Comparison of ENCODE assay signal across 8 mouse cellular contexts in the genomic region with DNA sequence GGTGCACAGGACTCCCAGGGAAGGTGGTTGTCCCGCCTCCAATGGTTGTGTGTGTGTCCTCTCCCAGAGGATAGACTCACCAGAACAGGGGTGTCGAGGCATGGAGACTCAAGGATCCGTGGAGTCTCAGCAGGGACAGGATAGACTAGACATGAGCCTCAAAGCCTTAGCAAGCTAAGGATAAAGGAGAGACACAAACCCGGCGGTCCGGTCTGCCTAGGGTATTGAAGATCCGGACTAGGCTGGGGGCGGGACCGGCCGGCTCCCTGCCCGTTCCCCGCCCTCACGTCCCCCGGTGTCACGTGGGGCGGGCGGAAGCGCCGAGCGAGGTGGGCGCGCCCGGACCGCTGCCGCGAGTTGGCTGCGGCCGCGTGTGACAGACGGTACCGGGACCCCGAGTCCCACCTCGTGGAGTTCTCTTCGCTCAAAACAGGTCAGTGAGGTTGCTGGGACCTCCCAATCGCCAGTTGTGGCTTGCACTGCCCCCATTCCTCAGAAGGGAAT. TPM values are rescaled to one million over a fixed set of nuclear protein-coding genes. Genes with fewer than 3 reads are reported as not detected.
DNase-seq lines count a peak whose midpoint lies in the region; ATAC-seq and TF ChIP-seq lines count a peak whose summit lies in the region.

TSS of gene Arap1 (plus strand) at position 301 of the 504 bp plus-strand sequence.

- H3K4me2 ChIP-seq in forebrain, embryonic 11.5 days (ENCODE audit: low read depth, low read length, severe bottlenecking) = peak within 1 kb of the TSS; percentile 96
- peak within 1 kb of the TSS; percentile 98 for H3K4me2 ChIP-seq in lung, embryonic 15.5 days

- TF ChIP-seq EP300 in ES-Bruce4 (IDR thresholded peaks at IDR 0.05; ENCODE audit: insufficient read depth, low read depth, low read length) = no peak

- TF ChIP-seq CTCF in ES-Bruce4 (IDR thresholded peaks at IDR 0.05; ENCODE audit: low read depth, low read length) = no peak

- no peaks in the 10 kb centered on the region for H3K27me3 ChIP-seq in ES-Bruce4 (ENCODE audit: control insufficient read depth, insufficient read depth, low read length, poor library complexity, severe bottlenecking)
- peaks cover 8% of the 10 kb centered on the region for H3K27me3 ChIP-seq in forebrain, embryonic 11.5 days (ENCODE audit: control insufficient read depth, insufficient read depth, low read length)
- peaks cover 5% of the 10 kb centered on the region; the same call in 1 of the 2 replicates for H3K27me3 ChIP-seq in lung, embryonic 15.5 days

- peak within 1 kb of the TSS; percentile 4; the same call in 1 of the 2 replicates for H3K27ac ChIP-seq in ES-Bruce4 (ENCODE audit: insufficient read depth, low read length)
- H3K27ac ChIP-seq in forebrain, embryonic 11.5 days (ENCODE audit: low read depth, low read length) = no peak within 1 kb of the TSS
- H3K27ac ChIP-seq in lung, embryonic 15.5 days = no peak within 1 kb of the TSS

- no peaks in the 10 kb centered on the region for H3K9me3 ChIP-seq in ES-Bruce4 (replicated peaks; ENCODE audit: control insufficient read depth, insufficient read depth, low read length, poor library complexity, severe bottlenecking)
- no peaks in the 10 kb centered on the region for H3K9me3 ChIP-seq in forebrain, embryonic 11.5 days (ENCODE audit: control insufficient read depth, low read length)
- no peaks in the 10 kb centered on the region for H3K9me3 ChIP-seq in lung, embryonic 15.5 days

- peaks cover 7% of the 10 kb centered on the region for H3K4me1 ChIP-seq in ES-Bruce4 (ENCODE audit: control insufficient read depth, insufficient read depth, low read length)
- peaks cover 11% of the 10 kb centered on the region; the same call in 1 of the 2 replicates for H3K4me1 ChIP-seq in forebrain, embryonic 11.5 days (replicated peaks; ENCODE audit: control insufficient read depth, insufficient read depth, low read length)
- H3K4me1 ChIP-seq in lung, embryonic 15.5 days = peaks cover 33% of the 10 kb centered on the region

- H3K9ac ChIP-seq in ES-Bruce4 (ENCODE audit: low read depth, poor library complexity, severe bottlenecking) = peak within 1 kb of the TSS; percentile 50
- H3K9ac ChIP-seq in forebrain, embryonic 11.5 days (ENCODE audit: low read length) = peak within 1 kb of the TSS; percentile 61
- H3K9ac ChIP-seq in lung, embryonic 15.5 days = peak within 1 kb of the TSS; percentile 51

- H3K4me3 ChIP-seq in ES-Bruce4 (ENCODE audit: low read depth, low read length) = peak within 1 kb of the TSS; percentile 82
- H3K4me3 ChIP-seq in forebrain, embryonic 11.5 days (ENCODE audit: low read depth, low read length) = peak within 1 kb of the TSS; percentile 51
- peak within 1 kb of the TSS; percentile 59 for H3K4me3 ChIP-seq in lung, embryonic 15.5 days

- intact Hi-C loops in heart, postnatal 14 days (cut with DNase I) = no loop called here

- peak; percentile 53 for TF ChIP-seq POLR2A in ES-Bruce4 (IDR thresholded peaks at IDR 0.05; ENCODE audit: insufficient read depth, low read length)

- DNase-seq in adrenal gland, adult 8-10 months = no peak
- DNase-seq in forebrain, embryonic 11.5 days (ENCODE audit: low spot score) = peak; percentile 76
- peak; percentile 78 to 80 for DNase-seq in heart, postnatal 14 days
- peak; percentile 73 to 84 for DNase-seq in kidney, postnatal 4 days
- DNase-seq in yolk sac, embryonic 10.5 days (ENCODE audit: low spot score) = peak; percentile 78

- under 1% methylated on average over 35 of the region's 35 CpGs for WGBS in forebrain, embryonic 11.5 days
- 2% methylated on average over 35 of the region's 35 CpGs for WGBS in lung, embryonic 15.5 days

- peak; percentile 72 for ATAC-seq in forebrain, embryonic 11.5 days (replicated peaks; ENCODE audit: low FRiP score)
- ATAC-seq in lung, embryonic 15.5 days (ENCODE audit: borderline replicate concordance, extremely low read depth, low FRiP score, low TSS enrichment) = peak; percentile 71
- peak; percentile 60 for ATAC-seq in neutrophil, adult 5-6 weeks (ENCODE audit: extremely low read depth, insufficient number of reproducible peaks, low FRiP score, poor library complexity, severe bottlenecking)

- no peaks in the 10 kb centered on the region for H3K36me3 ChIP-seq in ES-Bruce4 (ENCODE audit: control insufficient read depth, insufficient read depth, low read length, poor library complexity, severe bottlenecking)
- no peaks in the 10 kb centered on the region for H3K36me3 ChIP-seq in forebrain, embryonic 11.5 days (ENCODE audit: control insufficient read depth, insufficient read depth, low read length)
- H3K36me3 ChIP-seq in lung, embryonic 15.5 days = 0 out of 2 replicates have a peak, but pooled peaks cover 3% of the 10 kb centered on the region

RNA-seq across cellular contexts. Expression of gene Arap1, which starts in this region (rescaled TPM):
- 28.2 and 31.5 TPM in 2 replicates for polyA plus RNA-seq in ES-Bruce4 (2011; ENCODE audit: insufficient read depth, insufficient read length, low read depth, missing spikeins)
- 10 to 100 TPM; 34.8 to 67.7 (median 49.6) TPM for total RNA-seq in adrenal gland, adult 8-10 months (2022)
- 10.5 and 14.5 TPM in 2 replicates for polyA plus RNA-seq in forebrain, embryonic 11.5 days (2014; fragmentation: Nextera tagmentation; extraction: Ambion mirVana)
- 10 to 100 TPM; 38.6 to 41.8 TPM for total RNA-seq in heart, postnatal 14 days (2021)
- polyA plus RNA-seq in lung, embryonic 15.5 days (2015; fragmentation: Nextera tagmentation; extraction: Ambion mirVana) = 105 and 109 TPM in 2 replicates
- total RNA-seq in neutrophil, adult 5-6 weeks (2017) = 331 and 365 TPM in 2 replicates
